Mouse (Mus musculus) heart, embryonic 14.5 days (tissue): ENCODE measurements around the gene Rfx8. TPM values are rescaled to one million over a fixed set of nuclear protein-coding genes. Genes with fewer than 3 reads are reported as not detected.

ENCODE experiments used
- ATAC-seq: fragments of 200-750 bp; cut with Nextera tagmentation; 2 replicates; pipeline ENCODE4 v1.8.0; 2017; ENCODE audit warnings: low read depth, moderate TSS enrichment; ENCODE audit not compliant: insufficient number of reproducible peaks, insufficient read depth, low FRiP score
- H3K27ac ChIP-seq, 2 experiments: fragments of 200-500 bp in 1 of 2; fragments of 300-500 bp in 1 of 2; sonication (generic) in 1 of 2; replicated peaks in 1 of 2; 2 replicates each; pipeline ENCODE4 v1.5.1; 2012 to 2014; ENCODE audit warnings: low read depth in 2 of 2, low read length in 2 of 2, control low read depth in 1 of 2, mild to moderate bottlenecking in 1 of 2, mixed read lengths in 1 of 2; ENCODE audit not compliant: control insufficient read depth in 1 of 2, insufficient read depth in 1 of 2
- H3K27me3 ChIP-seq: fragments of 300-500 bp; sonication (generic); 2 replicates; pipeline ENCODE4 v1.6.1; 2014; ENCODE audit warnings: mild to moderate bottlenecking, low read length, control low read depth; ENCODE audit not compliant: control insufficient read depth, insufficient read depth
- H3K36me3 ChIP-seq: fragments of 300-500 bp; sonication (generic); 2 replicates; pipeline ENCODE4 v1.6.1; 2014; ENCODE audit warnings: mild to moderate bottlenecking, control low read depth, low read length, mixed read lengths; ENCODE audit not compliant: control insufficient read depth, insufficient read depth
- H3K4me1 ChIP-seq, 2 experiments: fragments of 200-500 bp in 1 of 2; fragments of 300-500 bp in 1 of 2; sonication (generic) in 1 of 2; 2 replicates each; pipeline ENCODE4 v1.6.1; 2012 to 2014; ENCODE audit warnings: low read length in 2 of 2, control low read depth in 1 of 2, mixed read lengths in 1 of 2; ENCODE audit not compliant: control insufficient read depth in 2 of 2, insufficient read depth in 2 of 2
- H3K4me2 ChIP-seq: fragments of 300-500 bp; sonication (generic); 2 replicates; pipeline ENCODE4 v1.6.1; 2014; ENCODE audit warnings: mild to moderate bottlenecking, low read length
- H3K4me3 ChIP-seq, 2 experiments: fragments of 200-500 bp in 1 of 2; fragments of 300-500 bp in 1 of 2; sonication (generic) in 1 of 2; 2 replicates each; pipeline ENCODE4 v1.5.1; 2012 to 2014; ENCODE audit warnings: low read length in 2 of 2, mild to moderate bottlenecking in 2 of 2, control low read depth in 1 of 2, low read depth in 1 of 2, moderate library complexity in 1 of 2; ENCODE audit not compliant: control insufficient read depth in 1 of 2, insufficient read depth in 1 of 2
- H3K9ac ChIP-seq: fragments of 300-500 bp; sonication (generic); 2 replicates; pipeline ENCODE4 v1.6.1; 2014; ENCODE audit warnings: mild to moderate bottlenecking, low read length
- H3K9me3 ChIP-seq: fragments of 300-500 bp; sonication (generic); 2 replicates; pipeline ENCODE4 v1.6.1; 2016; ENCODE audit warnings: low read length, control low read depth; ENCODE audit not compliant: control insufficient read depth
- WGBS: fragments of 180-500 bp; shearing (Covaris S2); extraction: QIAGEN DNeasy Blood & Tissue Kit; methylation state at CpG from one replicate; pipeline ENCODE4 v1.1.7; 2014; 5-methylcytosine and 5-hydroxymethylcytosine counted together
- polyA plus RNA-seq: library from polyadenylated mRNA; unstranded; fragments of >200 nt; fragmentation: Nextera tagmentation; extraction: Ambion mirVana; gene quantifications from 2 replicates; pipeline ENCODE4 v1.2.1, GENCODE M21; 2014

The Rfx8 gene
- polyA plus RNA-seq, 1 experiment from 2014 or later, result 1.7 TPM

DNA sequence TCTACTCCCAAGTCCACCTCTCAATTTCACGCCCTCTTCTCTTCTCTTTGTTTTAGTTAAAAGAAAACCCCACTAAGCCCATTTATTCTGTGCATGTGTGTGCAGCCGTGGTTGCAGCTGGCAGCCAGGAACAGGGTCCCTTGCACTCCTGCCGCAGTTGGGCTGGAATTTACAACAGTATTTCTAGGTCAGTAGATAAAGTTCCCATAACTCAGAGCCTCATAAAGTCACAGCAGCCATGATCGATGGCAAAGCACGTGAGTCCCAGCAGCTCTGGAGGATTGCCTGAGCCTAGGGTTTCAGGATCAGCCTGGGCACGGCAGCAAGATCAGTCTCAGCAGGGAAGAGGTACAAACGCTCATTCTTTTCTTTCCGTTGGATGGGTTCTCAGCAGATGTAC, 102.3 kb downstream of the Rfx8 start:
- Histone ChIP-seq H3K4me2 (no peak overlapping the region), H3K36me3 (no peaks in the 10 kb centered on the region), H3K27ac (no peak overlapping the region), H3K27me3 (no peaks in the 10 kb centered on the region), H3K4me3 (no peak overlapping the region), H3K9me3 (no peaks in the 10 kb centered on the region), H3K4me1 (0 out of 4 replicates have a peak, but pooled peaks cover 2 to 3% of the 10 kb centered on the region in 2 experiments), H3K9ac (no peak overlapping the region)
- ATAC-seq, result no peak
- 53% methylated on average over 8 of the region's 8 CpGs for WGBS

DNA sequence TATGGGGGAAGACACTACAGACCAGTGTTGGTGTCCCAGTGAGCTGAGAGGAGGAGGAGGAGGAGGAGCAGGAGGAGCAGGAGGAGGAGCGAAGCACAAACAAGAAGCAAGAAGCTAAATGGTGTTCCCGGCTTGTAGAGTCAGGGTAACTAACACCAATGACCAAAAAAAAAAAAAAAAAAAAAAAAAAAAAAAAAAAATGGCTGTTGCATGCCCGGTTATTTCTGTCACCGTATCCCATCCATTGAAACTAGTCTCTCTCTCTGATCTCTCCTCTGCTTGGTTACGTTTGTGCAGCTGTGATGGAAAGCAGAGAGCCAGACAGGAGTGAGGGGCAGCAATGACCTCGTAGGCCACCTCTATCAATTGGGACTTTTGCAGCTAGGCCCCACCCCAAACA, 105.3 kb downstream of the Rfx8 start:
- 0 out of 4 replicates have a peak, but pooled peaks cover 2 to 3% of the 10 kb centered on the region in 2 experiments for H3K4me1 ChIP-seq

More for the DNA sequence above, 105.3 kb downstream of the Rfx8 start:
- Histone ChIP-seq H3K4me3 (no peak overlapping the region), H3K9ac (no peak overlapping the region), H3K9me3 (no peaks in the 10 kb centered on the region), H3K27ac (no peak overlapping the region), H3K27me3 (no peaks in the 10 kb centered on the region), H3K36me3 (no peaks in the 10 kb centered on the region), H3K4me2 (no peak overlapping the region)
- no peak for ATAC-seq
- 63% methylated on average over 6 of the region's 6 CpGs for WGBS

Other genes starting within 250 kb of the Rfx8 start
- gene Tbc1d8, start 242.2 kb downstream of the Rfx8 start, polyA plus RNA-seq, result 13.2 and 14.7 TPM in 2 replicates
- gene Cnot11, start 186.0 kb downstream of the Rfx8 start, polyA plus RNA-seq, result 21.9 and 23.6 TPM in 2 replicates
- gene Rnf149, start 143.6 kb downstream of the Rfx8 start, polyA plus RNA-seq, result 21.1 and 22.1 TPM in 2 replicates
- 0.03 and 0.05 TPM in 2 replicates for gene Creg2, start 69.5 kb downstream of the Rfx8 start, polyA plus RNA-seq
- gene Gm3646, start 84.3 kb upstream of the Rfx8 start, polyA plus RNA-seq, result 3.6 and 5.6 TPM in 2 replicates
- gene Map4k4, start 179.9 kb upstream of the Rfx8 start, polyA plus RNA-seq, result 28.9 and 34.5 TPM in 2 replicates